Mouse (Mus musculus): ENCODE data around the gene Chsy1. TPM values are rescaled to one million over a fixed set of nuclear protein-coding genes. Genes with fewer than 3 reads are reported as not detected.

The Chsy1 gene
- total RNA-seq, 1 experiment from 2014 or later = 18.0 TPM

DNA sequence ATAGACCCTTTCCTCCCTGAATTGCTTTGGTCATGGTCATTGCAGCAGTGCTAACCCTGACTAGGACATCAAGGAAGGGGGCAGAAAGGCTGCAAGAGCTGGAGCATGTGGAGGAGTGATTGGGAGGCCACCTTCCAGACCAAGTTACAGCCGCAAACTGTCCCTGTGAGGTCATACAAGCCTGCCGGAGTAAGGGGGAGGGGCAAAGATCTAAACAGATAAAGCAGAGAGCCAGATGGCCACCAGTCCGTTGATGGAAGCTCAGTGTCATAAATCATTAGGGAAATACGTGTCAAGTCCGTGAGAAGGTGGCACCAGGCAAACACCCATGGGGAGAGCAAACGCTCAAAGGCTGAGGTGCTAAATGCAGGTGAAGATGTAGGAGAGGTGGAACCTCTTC is 105.2 kb downstream of the Chsy1 start:
- no peak for DNase-seq

DNA sequence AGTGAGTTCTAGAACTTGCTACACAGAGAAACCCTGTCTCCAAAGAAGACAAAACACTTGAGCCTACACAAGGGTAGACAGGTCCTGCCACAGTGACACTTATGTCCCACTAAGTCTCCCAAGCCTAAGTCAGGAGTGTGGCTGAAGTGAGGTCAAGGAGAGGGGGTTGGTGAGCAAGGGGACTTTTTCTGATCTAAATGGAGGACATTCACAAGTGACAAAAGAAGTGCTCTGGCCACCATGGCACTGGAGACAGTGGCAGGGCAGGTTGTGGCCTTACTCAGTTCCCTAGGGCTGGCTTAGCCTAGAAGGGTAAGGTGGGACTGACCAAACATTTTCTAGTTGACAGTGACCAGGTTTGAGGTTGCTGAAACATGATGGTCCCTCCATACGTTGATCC is 106.6 kb downstream of the Chsy1 start:
- no peak for DNase-seq

DNA sequence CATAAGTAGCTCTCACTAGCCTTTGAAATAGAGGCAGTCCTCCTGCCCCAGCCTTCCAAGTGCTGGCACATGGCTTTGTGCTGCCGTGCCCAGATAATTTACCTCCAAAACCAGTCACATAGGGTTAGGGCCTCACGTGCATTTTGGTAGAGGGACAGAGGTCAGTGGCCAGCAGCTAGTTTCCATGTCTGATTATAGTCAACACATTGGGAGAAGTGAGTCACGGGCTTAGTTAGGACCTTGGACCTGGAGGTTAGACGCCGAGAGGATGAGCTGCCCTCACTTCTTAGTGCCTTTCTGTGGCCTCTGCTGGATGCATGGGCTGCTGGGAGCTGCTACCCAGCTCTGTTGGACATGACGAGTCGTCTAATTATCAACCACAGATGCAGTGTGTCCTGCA is 107.7 kb downstream of the Chsy1 start:
- no peak for DNase-seq

DNA sequence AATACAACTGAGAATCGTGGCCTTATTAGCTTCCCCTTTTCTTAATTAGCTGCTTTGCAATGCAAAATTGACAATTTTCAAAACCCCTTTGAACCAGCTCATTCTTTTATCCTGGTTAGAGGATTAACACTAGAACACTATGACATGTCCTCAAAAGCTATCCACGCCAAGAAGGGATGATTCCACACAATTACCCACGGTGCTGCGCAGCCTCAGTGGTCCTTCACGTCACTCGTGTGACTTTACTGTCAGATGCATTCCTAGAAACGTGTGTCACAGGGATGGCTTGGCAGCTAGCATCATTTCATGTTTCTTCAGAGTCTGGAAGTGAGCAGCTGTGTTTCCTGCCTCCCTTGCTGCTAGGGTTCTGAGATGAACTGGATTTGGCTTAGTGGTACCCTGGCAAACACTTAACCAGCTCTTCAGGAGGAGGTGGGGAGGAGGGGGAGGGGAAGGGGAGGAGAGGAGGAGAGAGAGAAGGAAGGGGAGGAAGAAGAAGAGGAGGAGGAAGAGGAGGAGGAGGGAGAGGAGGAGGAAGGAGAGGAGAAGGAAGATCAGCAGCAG is 108.3 kb downstream of the Chsy1 start:
- DNase-seq = no peak

DNA sequence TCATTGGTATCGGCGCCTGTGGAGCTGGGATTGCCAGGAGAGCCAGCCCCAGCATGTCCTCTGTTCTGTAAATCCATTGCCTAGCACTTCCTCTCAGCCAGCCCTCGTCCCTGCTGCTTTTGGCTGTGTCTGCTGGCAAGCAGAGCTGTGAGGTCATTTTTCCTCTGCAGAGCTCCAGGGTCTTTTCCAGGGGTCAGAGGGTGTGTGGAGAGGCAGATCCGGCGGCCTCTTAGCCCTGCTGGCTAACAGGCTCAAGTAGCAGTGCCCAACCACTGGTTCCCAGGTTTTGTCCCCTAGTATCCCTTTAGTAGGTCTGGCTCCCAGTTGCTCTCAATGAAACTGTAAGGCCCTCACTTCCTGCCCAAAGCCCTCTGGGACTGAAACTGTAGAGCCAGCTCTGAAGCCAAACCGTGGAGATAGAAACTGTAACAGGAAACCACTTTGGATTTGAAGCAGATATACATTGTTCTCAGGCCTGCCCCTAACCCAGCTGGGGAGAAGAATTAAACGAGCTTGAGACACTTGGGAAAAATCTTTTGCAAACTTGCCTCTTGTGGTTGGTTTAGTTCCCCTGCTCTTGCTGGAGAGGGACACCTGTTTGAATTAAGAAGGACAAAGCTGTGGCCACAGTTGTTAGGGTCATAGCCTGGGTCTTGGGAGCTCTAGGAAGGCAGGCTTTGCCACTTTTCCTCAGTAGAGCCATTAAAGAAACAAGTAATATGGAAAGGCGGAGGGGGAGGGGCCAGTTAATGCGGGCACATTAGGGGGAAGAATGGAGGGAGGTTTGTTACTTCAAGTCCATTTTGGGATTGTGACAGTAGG is 109.1 kb downstream of the Chsy1 start:
- DNase-seq = no peak

DNA sequence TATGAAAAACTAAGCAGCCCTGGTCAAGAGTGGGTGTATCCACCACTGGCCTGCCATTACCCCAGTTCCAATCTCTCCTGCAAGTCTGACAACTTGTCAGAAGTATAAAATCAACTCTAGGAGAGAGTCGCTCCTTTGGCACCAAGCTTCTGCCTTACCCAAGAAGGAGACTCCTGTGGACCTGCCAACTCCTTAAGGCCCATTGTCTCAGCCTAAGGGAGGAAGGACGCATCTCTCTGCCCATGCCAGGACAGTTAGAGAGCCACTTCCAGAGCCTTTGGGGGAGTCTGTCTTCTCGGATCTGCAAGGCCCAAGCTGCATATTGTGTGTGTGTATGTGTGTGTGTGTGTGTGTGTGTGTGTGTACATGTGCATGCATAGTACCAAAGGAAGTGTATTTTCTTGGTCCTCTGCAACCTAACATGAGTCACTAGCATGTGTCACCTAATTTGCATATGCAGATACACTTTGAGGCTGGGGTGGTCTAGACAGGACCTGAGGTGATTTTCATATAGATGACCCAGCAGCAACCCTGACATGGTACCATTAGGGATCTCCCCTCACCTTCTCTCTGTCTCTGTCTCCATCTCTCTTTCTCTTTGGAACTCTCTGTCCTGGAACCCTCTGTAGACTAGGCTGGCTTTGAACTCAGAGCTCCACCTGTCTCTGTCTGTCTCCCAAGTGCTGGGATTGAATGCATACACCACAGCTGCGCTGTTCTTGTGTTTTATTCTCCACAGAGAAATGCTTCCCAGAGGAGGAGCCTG is 109.9 kb downstream of the Chsy1 start:
- DNase-seq = no peak

DNA sequence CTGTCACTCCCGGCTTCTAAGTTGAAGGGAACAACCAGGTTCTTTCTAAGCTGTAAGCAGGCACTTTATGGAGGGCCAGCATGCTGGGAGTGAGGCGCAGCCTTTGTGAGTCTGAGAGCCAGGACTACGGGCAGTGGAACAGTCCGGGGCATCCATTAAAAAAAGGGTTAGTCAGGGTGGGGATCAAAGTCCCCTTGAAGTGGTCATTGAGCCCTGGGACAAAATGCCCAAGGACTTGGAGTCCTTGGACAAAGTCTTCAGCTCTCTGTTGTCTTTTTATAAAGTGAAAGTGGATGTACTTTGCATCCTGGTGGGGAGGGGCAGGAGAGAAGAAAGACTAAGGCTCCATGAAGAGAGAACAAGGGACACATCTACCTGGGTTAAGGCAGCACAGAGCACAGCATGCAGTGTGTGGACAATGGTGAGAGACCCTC is 110.5 kb downstream of the Chsy1 start:
- peak; percentile 14 for DNase-seq

DNA sequence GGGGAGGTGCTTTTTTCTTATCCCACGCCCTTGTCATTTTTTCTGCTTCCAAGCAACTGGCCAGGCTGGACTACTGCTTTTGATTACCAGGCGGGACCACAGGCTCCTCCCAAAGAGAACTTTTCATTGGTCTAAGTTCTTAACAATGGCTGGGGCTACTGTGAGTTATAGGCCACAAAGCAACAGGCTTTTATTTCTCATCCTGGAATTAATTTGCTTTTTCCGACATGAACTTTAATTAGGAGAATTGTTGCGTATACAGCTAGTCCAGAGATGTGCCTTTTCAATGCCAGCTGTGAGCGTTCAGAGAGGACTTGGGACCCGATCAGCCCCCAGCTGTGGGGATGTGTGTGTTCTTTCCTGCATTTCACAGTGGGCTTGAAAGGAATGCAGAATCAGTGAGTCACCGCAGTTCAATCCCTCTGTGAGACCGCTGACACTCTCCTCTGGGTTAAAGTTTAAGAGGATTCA is 113.3 kb downstream of the Chsy1 start:
- no peak for DNase-seq

Other genes starting within 250 kb of the Chsy1 start
- 32.1 and 32.7 TPM in 2 replicates for gene Pcsk6, start 247.8 kb upstream of the Chsy1 start, total RNA-seq (2021)
- gene Gm45213, start 65.9 kb upstream of the Chsy1 start, total RNA-seq (2021) = not detected in 2 replicates
- gene Snrpa1, start 50.5 kb upstream of the Chsy1 start, total RNA-seq (2021) = 36.2 and 41.7 TPM in 2 replicates
- 81.4 and 90.2 TPM in 2 replicates for gene Selenos, start 29.9 kb upstream of the Chsy1 start, total RNA-seq (2021)

All from adrenal gland, postnatal 14 days (tissue).